Comparison of ENCODE assay signal across 8 mouse cellular contexts in genomic region chr9:66126456-66127192, GRCm38 (mm10). TPM values are rescaled to one million over a fixed set of nuclear protein-coding genes. Genes with fewer than 3 reads are reported as not detected.
DNase-seq lines count a peak whose midpoint lies in the region; ATAC-seq and TF ChIP-seq lines count a peak whose summit lies in the region.

Gene Snx1 (minus strand): TSS chr9:66126587.
Gene Ciao2a (plus strand): TSS chr9:66126611.

- 1% methylated on average over 34 of the region's 34 CpGs for WGBS in hindbrain, postnatal 0 days

- peak; percentile 80 for ATAC-seq in common myeloid progenitor, adult 5-6 weeks (replicated peaks; ENCODE audit: low read depth, poor library complexity, severe bottlenecking)
- peak; percentile 74 for ATAC-seq in hindbrain, postnatal 0 days
- ATAC-seq in megakaryocyte, adult 5-6 weeks (ENCODE audit: poor library complexity, severe bottlenecking), result peak; percentile 75

- no peak for TF ChIP-seq CTCF in gastrocnemius, adult 2 months (IDR thresholded peaks at IDR 0.05)
- TF ChIP-seq CTCF in hindbrain, postnatal 0 days (IDR thresholded peaks at IDR 0.05; ENCODE audit: low read depth), result peak; percentile 36
- TF ChIP-seq CTCF in left cerebral cortex, adult 2 months (IDR thresholded peaks at IDR 0.05), result no peak; the same call in 1 of the 2 replicates

- no peaks in the 10 kb centered on the region for H3K9me3 ChIP-seq in hindbrain, postnatal 0 days (ENCODE audit: low read length)

- peak; percentile 96 for DNase-seq in ZHBTc4 (ENCODE audit: low read depth, low spot score)
- peak; percentile 93 for DNase-seq in gastrocnemius, adult 2 months
- DNase-seq in hindbrain, postnatal 0 days (ENCODE audit: low spot score), result peak; percentile 98
- peak; percentile 93 to 94 for DNase-seq in left cerebral cortex, adult 2 months (ENCODE audit: extremely low spot score in 1 of 2, low spot score in 2 of 2)
- DNase-seq in right cerebral cortex, adult 2 months (ENCODE audit: low spot score in 2 of 2), result peak; percentile 96 to 97
- DNase-seq in urinary bladder, postnatal 14 days (ENCODE audit: low spot score), result peak; percentile 94

- peak within 1 kb of the TSS; percentile 86 for H3K4me2 ChIP-seq in hindbrain, postnatal 0 days (ENCODE audit: low read depth, low read length)

- H3K27ac ChIP-seq in gastrocnemius, adult 2 months, result peak within 1 kb of the TSS; percentile 95
- H3K27ac ChIP-seq in hindbrain, postnatal 0 days, result peak within 1 kb of the TSS; percentile 54
- H3K27ac ChIP-seq in left cerebral cortex, adult 2 months, result peak within 1 kb of the TSS; percentile 84

- peak within 1 kb of the TSS; percentile 99 for H3K4me3 ChIP-seq in gastrocnemius, adult 2 months
- H3K4me3 ChIP-seq in hindbrain, postnatal 0 days (ENCODE audit: low read length), result peak within 1 kb of the TSS; percentile 48
- peak within 1 kb of the TSS; percentile 68 for H3K4me3 ChIP-seq in left cerebral cortex, adult 2 months

- intact Hi-C loops in gastrocnemius, adult 2 months (cut with DNase I), result no loop called here
- intact Hi-C loops in left cerebral cortex, adult 2 months (cut with DNase I), result no loop called here

- peak within 1 kb of the TSS; percentile 50 for H3K9ac ChIP-seq in hindbrain, postnatal 0 days (replicated peaks; ENCODE audit: low read length)

- no peaks in the 10 kb centered on the region for H3K36me3 ChIP-seq in hindbrain, postnatal 0 days (ENCODE audit: insufficient read depth, low read length)

- H3K4me1 ChIP-seq in hindbrain, postnatal 0 days (ENCODE audit: insufficient read depth, low read length), result peaks cover 18% of the 10 kb centered on the region

- no peaks in the 10 kb centered on the region for H3K27me3 ChIP-seq in hindbrain, postnatal 0 days (ENCODE audit: insufficient read depth, low read length)

RNA-seq across cellular contexts. Expression of gene Snx1, which starts in this region (rescaled TPM):
- total RNA-seq in common myeloid progenitor, adult 5-6 weeks (2017), result 101 and 122 TPM in 2 replicates
- 10 to 100 TPM; 10.9 to 16.0 TPM for total RNA-seq in gastrocnemius, adult 2 months (2021)
- total RNA-seq in hindbrain, postnatal 0 days (2014; rRNA removed), result 43.4 and 50.4 TPM in 2 replicates
- 47.3 and 55.0 TPM in 2 replicates for polyA plus RNA-seq in hindbrain, postnatal 0 days (2015; fragmentation: Nextera tagmentation; extraction: Ambion mirVana)
- total RNA-seq in left cerebral cortex, adult 2 months (2021), result 10 to 100 TPM; 71.8 to 74.8 TPM
- 104 and 105 TPM in 2 replicates for total RNA-seq in megakaryocyte, adult 5-6 weeks (2015)
- total RNA-seq in megakaryocyte, adult 5-6 weeks (2017), result 203 and 217 TPM in 2 replicates

RNA-seq across cellular contexts. Expression of gene Ciao2a, which starts in this region (rescaled TPM):
- 177 and 182 TPM in 2 replicates for total RNA-seq in common myeloid progenitor, adult 5-6 weeks (2017)
- 10 to 100 TPM; 43.7 to 52.9 TPM for total RNA-seq in gastrocnemius, adult 2 months (2021)
- 25.5 and 29.4 TPM in 2 replicates for total RNA-seq in hindbrain, postnatal 0 days (2014; rRNA removed)
- 77.6 and 84.8 TPM in 2 replicates for polyA plus RNA-seq in hindbrain, postnatal 0 days (2015; fragmentation: Nextera tagmentation; extraction: Ambion mirVana)
- total RNA-seq in left cerebral cortex, adult 2 months (2021), result 10 to 100 TPM; 27.6 to 28.7 TPM
- 383 and 455 TPM in 2 replicates for total RNA-seq in megakaryocyte, adult 5-6 weeks (2015)
- total RNA-seq in megakaryocyte, adult 5-6 weeks (2017), result 259 and 261 TPM in 2 replicates

Comparison
In these comparisons a context has a peak if more than half of its experiments do, and no peak if none do; other contexts are left out.
1. Peak in every context shown above with its lines: DNase-seq, ATAC-seq, H3K4me3 ChIP-seq and H3K27ac ChIP-seq.
2. H3K4me3 ChIP-seq: peak in every context shown above with its lines; median percentile 99 in gastrocnemius, adult 2 months; 68 in left cerebral cortex, adult 2 months; 48 in hindbrain, postnatal 0 days.